Mouse (Mus musculus): ENCODE measurements around the gene Nfu1.

Nfu1 gene

GRCm38 (mm10) chr6:87008887-87009286 lies at the start of gene Nfu1:
Nfu1 (plus strand) TSS chr6:87009236.
- no peak for DNase-seq (ENCODE audit: low read depth, low spot score)

GRCm38 (mm10) chr6:86963987-86964685 lies 44.9 kb upstream of the Nfu1 start:
- no peak for DNase-seq (ENCODE audit: low read depth, low spot score)

- no peak for DNase-seq (ENCODE audit: low read depth, low spot score)
These were observed 41.9 kb upstream of the Nfu1 start for GRCm38 (mm10) chr6:86967166-86967565.

- DNase-seq (ENCODE audit: low read depth, low spot score): no peak
These were observed 35.1 kb upstream of the Nfu1 start for GRCm38 (mm10) chr6:86973956-86974355.

GRCm38 (mm10) chr6:86978156-86978908 lies 30.7 kb upstream of the Nfu1 start:
- no peak for DNase-seq (ENCODE audit: low read depth, low spot score)

- DNase-seq (ENCODE audit: low read depth, low spot score): no peak
These were observed 30.1 kb upstream of the Nfu1 start for GRCm38 (mm10) chr6:86978909-86979265.

GRCm38 (mm10) chr6:86981206-86981605 lies 27.8 kb upstream of the Nfu1 start:
- no peak for DNase-seq (ENCODE audit: low read depth, low spot score)

GRCm38 (mm10) chr6:86985314-86986106 lies 23.5 kb upstream of the Nfu1 start:
- DNase-seq (ENCODE audit: low read depth, low spot score): no peak

GRCm38 (mm10) chr6:86989576-86989975 lies 19.5 kb upstream of the Nfu1 start:
- DNase-seq (ENCODE audit: low read depth, low spot score): no peak

- DNase-seq (ENCODE audit: low read depth, low spot score): no peak
These were observed 18.0 kb upstream of the Nfu1 start for GRCm38 (mm10) chr6:86991041-86991440.

GRCm38 (mm10) chr6:86992349-86992748 lies 16.7 kb upstream of the Nfu1 start:
- DNase-seq (ENCODE audit: low read depth, low spot score): no peak

GRCm38 (mm10) chr6:86994254-86994653 lies 14.8 kb upstream of the Nfu1 start:
- DNase-seq (ENCODE audit: low read depth, low spot score): no peak

GRCm38 (mm10) chr6:86996629-86997307 lies 12.3 kb upstream of the Nfu1 start:
- no peak for DNase-seq (ENCODE audit: low read depth, low spot score)

GRCm38 (mm10) chr6:86997360-86997759 lies 11.7 kb upstream of the Nfu1 start:
- DNase-seq (ENCODE audit: low read depth, low spot score): no peak

GRCm38 (mm10) chr6:87001995-87002394 lies 7.0 kb upstream of the Nfu1 start:
- no peak for DNase-seq (ENCODE audit: low read depth, low spot score)

GRCm38 (mm10) chr6:87002521-87003055 lies 6.4 kb upstream of the Nfu1 start:
- peak; percentile 89 for DNase-seq (ENCODE audit: low read depth, low spot score)

GRCm38 (mm10) chr6:87004099-87004498 lies 4.9 kb upstream of the Nfu1 start:
- no peak for DNase-seq (ENCODE audit: low read depth, low spot score)

GRCm38 (mm10) chr6:87005577-87005976 lies 3.5 kb upstream of the Nfu1 start:
- DNase-seq (ENCODE audit: low read depth, low spot score): no peak

GRCm38 (mm10) chr6:87009692-87010328 lies 774 bp downstream of the Nfu1 start:
- DNase-seq (ENCODE audit: low read depth, low spot score): peak; percentile 98

- DNase-seq (ENCODE audit: low read depth, low spot score): peak; percentile 83
These were observed 7.9 kb downstream of the Nfu1 start for GRCm38 (mm10) chr6:87016916-87017315.

GRCm38 (mm10) chr6:87018874-87019273 lies 9.8 kb downstream of the Nfu1 start:
- no peak for DNase-seq (ENCODE audit: low read depth, low spot score)
